Comparison of ENCODE assay signal across 11 mouse cellular contexts in genomic region chr11:96767096-96767495, GRCm38 (mm10). TPM values are rescaled to one million over a fixed set of nuclear protein-coding genes. Genes with fewer than 3 reads are reported as not detected.
DNase-seq lines count a peak whose midpoint lies in the region; ATAC-seq and TF ChIP-seq lines count a peak whose summit lies in the region.
"Had no signal": no experiment of that assay in that cellular context is flagged by ENCODE, and none has a peak within 500 bp of the region (broad histone marks: within the 10 kb centered on the region; RNA-seq: fewer than 3 reads in every experiment).

No protein-coding gene starts in this region.

- DNase-seq in left cerebral cortex, adult 2 months (ENCODE audit: extremely low spot score in 1 of 2, low spot score in 2 of 2), result no peak
- DNase-seq in left cerebral cortex, postnatal 10 days (ENCODE audit: extremely low spot score in 1 of 2, low spot score in 2 of 2), result no peak
- peak; percentile 26 for DNase-seq in embryonic facial prominence, embryonic 11.5 days (ENCODE audit: low spot score)
- DNase-seq in thymus, postnatal 10 days (ENCODE audit: low spot score in 2 of 2), result no peak
- no peak for DNase-seq in ovary, postnatal 14 days (ENCODE audit: low spot score)
- DNase-seq: cerebellum, adult 18-20 months; kidney, postnatal 10 days had no signal

- intact Hi-C loops in left cerebral cortex, adult 2 months (cut with DNase I), result no loop called here
- intact Hi-C loops in left cerebral cortex, postnatal 10 days (cut with DNase I), result no loop called here

- ATAC-seq in embryonic facial prominence, embryonic 11.5 days (replicated peaks; ENCODE audit: insufficient number of reproducible peaks, low FRiP score, low TSS enrichment, low read depth), result no peak
- ATAC-seq in hindbrain, embryonic 16.5 days, result peak; percentile 54
- ATAC-seq in neural tube, embryonic 15.5 days (ENCODE audit: low FRiP score), result peak; percentile 59
- ATAC-seq in liver, embryonic 12.5 days, result no peak
- ATAC-seq: lung, postnatal 0 days had no signal

- H3K9me3 ChIP-seq in embryonic facial prominence, embryonic 11.5 days (replicated peaks; ENCODE audit: control insufficient read depth, low read length), result no peaks in the 10 kb centered on the region
- H3K9me3 ChIP-seq in hindbrain, embryonic 16.5 days (ENCODE audit: control insufficient read depth, low read length), result no peaks in the 10 kb centered on the region
- no peaks in the 10 kb centered on the region for H3K9me3 ChIP-seq in neural tube, embryonic 15.5 days (replicated peaks)
- H3K9me3 ChIP-seq in liver, embryonic 12.5 days (replicated peaks), result no peaks in the 10 kb centered on the region

- H3K27ac ChIP-seq in left cerebral cortex, adult 2 months, result peak overlapping the region; percentile 60
- no peak overlapping the region for H3K27ac ChIP-seq in embryonic facial prominence, embryonic 11.5 days (replicated peaks; ENCODE audit: low read depth, low read length)
- peak overlapping the region; percentile 75 for H3K27ac ChIP-seq in hindbrain, embryonic 16.5 days (ENCODE audit: low read depth, low read length)
- peak overlapping the region; percentile 85 for H3K27ac ChIP-seq in neural tube, embryonic 15.5 days (replicated peaks)
- no peak overlapping the region for H3K27ac ChIP-seq in liver, embryonic 12.5 days

- no peak overlapping the region for H3K4me2 ChIP-seq in embryonic facial prominence, embryonic 11.5 days (ENCODE audit: low read depth, low read length)
- no peak overlapping the region; the same call in 1 of the 2 replicates for H3K4me2 ChIP-seq in hindbrain, embryonic 16.5 days (ENCODE audit: low read length)
- H3K4me2 ChIP-seq in neural tube, embryonic 15.5 days, result peak overlapping the region; percentile 33
- no peak overlapping the region for H3K4me2 ChIP-seq in liver, embryonic 12.5 days

- H3K4me1 ChIP-seq in embryonic facial prominence, embryonic 11.5 days (ENCODE audit: control insufficient read depth, insufficient read depth, low read length), result no peaks in the 10 kb centered on the region
- H3K4me1 ChIP-seq in hindbrain, embryonic 16.5 days (ENCODE audit: control insufficient read depth, insufficient read depth, low read depth, low read length), result peaks cover 42% of the 10 kb centered on the region
- H3K4me1 ChIP-seq in neural tube, embryonic 15.5 days, result peaks cover 75% of the 10 kb centered on the region
- H3K4me1 ChIP-seq in liver, embryonic 12.5 days, result peaks cover 22% of the 10 kb centered on the region

- no peaks in the 10 kb centered on the region; the same call in 1 of the 2 replicates for H3K36me3 ChIP-seq in embryonic facial prominence, embryonic 11.5 days (replicated peaks; ENCODE audit: control insufficient read depth, insufficient read depth, low read depth, low read length)
- peaks cover 33% of the 10 kb centered on the region for H3K36me3 ChIP-seq in hindbrain, embryonic 16.5 days (ENCODE audit: control insufficient read depth, insufficient read depth, low read length)
- H3K36me3 ChIP-seq in neural tube, embryonic 15.5 days, result peaks cover 38% of the 10 kb centered on the region
- peaks cover 48% of the 10 kb centered on the region for H3K36me3 ChIP-seq in liver, embryonic 12.5 days

- H3K9ac ChIP-seq in embryonic facial prominence, embryonic 11.5 days (replicated peaks; ENCODE audit: low read length), result no peak overlapping the region
- H3K9ac ChIP-seq in hindbrain, embryonic 16.5 days (ENCODE audit: low read depth, low read length), result peak overlapping the region; percentile 8; the same call in 1 of the 2 replicates
- no peak overlapping the region for H3K9ac ChIP-seq in neural tube, embryonic 15.5 days (replicated peaks)
- H3K9ac ChIP-seq in liver, embryonic 12.5 days, result no peak overlapping the region

- H3K27me3 ChIP-seq in embryonic facial prominence, embryonic 11.5 days (ENCODE audit: control insufficient read depth, insufficient read depth, low read length), result no peaks in the 10 kb centered on the region
- no peaks in the 10 kb centered on the region for H3K27me3 ChIP-seq in hindbrain, embryonic 16.5 days (replicated peaks; ENCODE audit: control insufficient read depth, insufficient read depth, low read length)
- no peaks in the 10 kb centered on the region for H3K27me3 ChIP-seq in neural tube, embryonic 15.5 days (replicated peaks)
- H3K27me3 ChIP-seq in liver, embryonic 12.5 days (replicated peaks), result no peaks in the 10 kb centered on the region

- 50% methylated on average over 7 of the region's 7 CpGs for WGBS in embryonic facial prominence, embryonic 11.5 days
- 20% methylated on average over 7 of the region's 7 CpGs for WGBS in hindbrain, embryonic 16.5 days
- 22% methylated on average over 7 of the region's 7 CpGs for WGBS in neural tube, embryonic 15.5 days
- 73% methylated on average over 7 of the region's 7 CpGs for WGBS in liver, embryonic 12.5 days (ENCODE audit: insufficient replicate concordance)

- no peak for TF ChIP-seq CTCF in left cerebral cortex, adult 2 months (IDR thresholded peaks at IDR 0.05)

- no peak overlapping the region for H3K4me3 ChIP-seq in left cerebral cortex, adult 2 months
- no peak overlapping the region for H3K4me3 ChIP-seq in embryonic facial prominence, embryonic 11.5 days (ENCODE audit: low read depth, low read length)
- no peak overlapping the region for H3K4me3 ChIP-seq in hindbrain, embryonic 16.5 days (ENCODE audit: low read length)
- H3K4me3 ChIP-seq in neural tube, embryonic 15.5 days (replicated peaks), result no peak overlapping the region
- no peak overlapping the region for H3K4me3 ChIP-seq in liver, embryonic 12.5 days

RNA-seq across cellular contexts. Expression of gene Snx11, which starts 10.3 kb away (rescaled TPM):
- 10 to 100 TPM; 49.7 to 52.2 TPM for total RNA-seq in left cerebral cortex, adult 2 months (2021)
- 10 to 100 TPM; 43.1 to 43.2 TPM for total RNA-seq in left cerebral cortex, postnatal 10 days (2021)
- 9.8 and 10.4 TPM in 2 replicates for polyA plus RNA-seq in embryonic facial prominence, embryonic 11.5 days (2014; fragmentation: Nextera tagmentation; extraction: Ambion mirVana)
- 52.2 and 55.9 TPM in 2 replicates for polyA plus RNA-seq in hindbrain, embryonic 16.5 days (2015; fragmentation: Nextera tagmentation; extraction: Ambion mirVana)
- 70.4 and 81.7 TPM in 2 replicates for polyA plus RNA-seq in neural tube, embryonic 15.5 days (2015; fragmentation: Nextera tagmentation; extraction: Ambion mirVana)
- 14.3 and 14.4 TPM in 2 replicates for polyA plus RNA-seq in liver, embryonic 12.5 days (2016; fragmentation: Nextera tagmentation; extraction: Ambion mirVana)

RNA-seq across cellular contexts. Expression of gene Cbx1, which starts 21.8 kb away (rescaled TPM):
- total RNA-seq in left cerebral cortex, adult 2 months (2021), result 10 to 100 TPM; 45.5 to 46.5 TPM
- 10 to 100 TPM; 49.3 to 52.2 TPM for total RNA-seq in left cerebral cortex, postnatal 10 days (2021)
- polyA plus RNA-seq in embryonic facial prominence, embryonic 11.5 days (2014; fragmentation: Nextera tagmentation; extraction: Ambion mirVana), result 160 and 179 TPM in 2 replicates
- polyA plus RNA-seq in hindbrain, embryonic 16.5 days (2015; fragmentation: Nextera tagmentation; extraction: Ambion mirVana), result 51.6 and 52.0 TPM in 2 replicates
- polyA plus RNA-seq in neural tube, embryonic 15.5 days (2015; fragmentation: Nextera tagmentation; extraction: Ambion mirVana), result 60.9 and 69.5 TPM in 2 replicates
- 51.6 and 52.4 TPM in 2 replicates for polyA plus RNA-seq in liver, embryonic 12.5 days (2016; fragmentation: Nextera tagmentation; extraction: Ambion mirVana)

Comparison
In these comparisons a context has a peak if more than half of its experiments do, and no peak if none do; other contexts are left out.
1. H3K27ac ChIP-seq: peak in left cerebral cortex, adult 2 months (single experiment), hindbrain, embryonic 16.5 days (single experiment) and neural tube, embryonic 15.5 days (single experiment); none in embryonic facial prominence, embryonic 11.5 days (single experiment) and liver, embryonic 12.5 days (single experiment).
2. ATAC-seq: peak in hindbrain, embryonic 16.5 days (single experiment) and neural tube, embryonic 15.5 days (single experiment); none in embryonic facial prominence, embryonic 11.5 days (single experiment) and liver, embryonic 12.5 days (single experiment).